ENCODE assay signal across 8 mouse cellular contexts in genomic region chr5:5379870-5380730, GRCm38 (mm10). TPM values are rescaled to one million over a fixed set of nuclear protein-coding genes. Genes with fewer than 3 reads are reported as not detected.
DNase-seq lines count a peak whose midpoint lies in the region; ATAC-seq and TF ChIP-seq lines count a peak whose summit lies in the region.

No protein-coding gene starts in this region.

- peak overlapping the region; percentile 93 for H3K9ac ChIP-seq in forebrain, embryonic 12.5 days
- peak overlapping the region; percentile 87 for H3K9ac ChIP-seq in heart, embryonic 16.5 days (ENCODE audit: low read length)
- H3K9ac ChIP-seq in liver, embryonic 16.5 days (ENCODE audit: low read depth, low read length), result peak overlapping the region; percentile 24; the same call in 1 of the 2 replicates
- H3K9ac ChIP-seq in neural tube, embryonic 12.5 days, result peak overlapping the region; percentile 94

- DNase-seq in 416B (ENCODE audit: low read depth), result peak; percentile 54
- DNase-seq in brain, embryonic 14.5 days (ENCODE audit: low read depth), result peak; percentile 80
- peak; percentile 34 to 68 for DNase-seq in kidney, postnatal 36 days
- DNase-seq in testis, postnatal 14 days (ENCODE audit: low spot score), result peak; percentile 57

- peaks cover 17% of the 10 kb centered on the region for H3K4me1 ChIP-seq in forebrain, embryonic 12.5 days
- peaks cover 20% of the 10 kb centered on the region for H3K4me1 ChIP-seq in heart, embryonic 16.5 days (ENCODE audit: control insufficient read depth, insufficient read depth, low read length)
- no peaks in the 10 kb centered on the region for H3K4me1 ChIP-seq in liver, embryonic 16.5 days (ENCODE audit: control insufficient read depth, low read depth, low read length)
- H3K4me1 ChIP-seq in neural tube, embryonic 12.5 days, result peaks cover 7% of the 10 kb centered on the region; the same call in 1 of the 2 replicates

- TF ChIP-seq CTCF in brain, embryonic 14.5 days (IDR thresholded peaks at IDR 0.05; ENCODE audit: borderline replicate concordance, extremely low read depth, insufficient read depth, insufficient read length), result no peak

- ATAC-seq in forebrain, embryonic 12.5 days (ENCODE audit: low FRiP score), result peak; percentile 93
- peak; percentile 91 for ATAC-seq in heart, embryonic 16.5 days (replicated peaks; ENCODE audit: extremely low read depth, insufficient read depth, low FRiP score)
- ATAC-seq in liver, embryonic 16.5 days (ENCODE audit: low read depth), result peak; percentile 80
- ATAC-seq in neural tube, embryonic 12.5 days (ENCODE audit: low FRiP score, low read depth), result peak; percentile 94

- H3K4me2 ChIP-seq in forebrain, embryonic 12.5 days, result peak overlapping the region; percentile 71
- peak overlapping the region; percentile 92 for H3K4me2 ChIP-seq in heart, embryonic 16.5 days (ENCODE audit: low read depth, low read length)
- H3K4me2 ChIP-seq in liver, embryonic 16.5 days (ENCODE audit: low read depth, low read length), result peak overlapping the region; percentile 48
- peak overlapping the region; percentile 72 for H3K4me2 ChIP-seq in neural tube, embryonic 12.5 days (replicated peaks)

- WGBS in forebrain, embryonic 12.5 days, result under 1% methylated on average over 100 of the region's 128 CpGs
- under 1% methylated on average over 100 of the region's 128 CpGs for WGBS in heart, embryonic 16.5 days
- WGBS in liver, embryonic 16.5 days (ENCODE audit: insufficient replicate concordance), result under 1% methylated on average over 86 of the region's 128 CpGs
- under 1% methylated on average over 86 of the region's 128 CpGs for WGBS in neural tube, embryonic 12.5 days

- TF ChIP-seq POLR2A in brain, embryonic 14.5 days (IDR thresholded peaks at IDR 0.05; ENCODE audit: borderline replicate concordance, extremely low read depth, insufficient read depth, insufficient read length, poor library complexity, severe bottlenecking), result peak; percentile 73

- peak overlapping the region; percentile 95 for H3K27ac ChIP-seq in forebrain, embryonic 12.5 days
- H3K27ac ChIP-seq in heart, embryonic 16.5 days (ENCODE audit: low read length), result peak overlapping the region; percentile 80
- H3K27ac ChIP-seq in liver, embryonic 16.5 days (ENCODE audit: low read length), result no peak overlapping the region
- H3K27ac ChIP-seq in neural tube, embryonic 12.5 days, result peak overlapping the region; percentile 83

- H3K4me3 ChIP-seq in forebrain, embryonic 12.5 days (replicated peaks), result peak overlapping the region; percentile 76
- peak overlapping the region; percentile 90 for H3K4me3 ChIP-seq in heart, embryonic 16.5 days (ENCODE audit: low read length)
- H3K4me3 ChIP-seq in liver, embryonic 16.5 days (ENCODE audit: low read depth, low read length), result peak overlapping the region; percentile 64
- peak overlapping the region; percentile 73 for H3K4me3 ChIP-seq in neural tube, embryonic 12.5 days

- H3K27me3 ChIP-seq in forebrain, embryonic 12.5 days, result 0 out of 2 replicates have a peak, but pooled peaks cover 2% of the 10 kb centered on the region
- no peaks in the 10 kb centered on the region for H3K27me3 ChIP-seq in heart, embryonic 16.5 days (ENCODE audit: control insufficient read depth, insufficient read depth, low read length)
- H3K27me3 ChIP-seq in liver, embryonic 16.5 days (ENCODE audit: control insufficient read depth, insufficient read depth, low read depth, low read length), result peaks cover 26% of the 10 kb centered on the region
- H3K27me3 ChIP-seq in neural tube, embryonic 12.5 days (replicated peaks), result no peaks in the 10 kb centered on the region

- H3K36me3 ChIP-seq in forebrain, embryonic 12.5 days (replicated peaks), result no peaks in the 10 kb centered on the region
- no peaks in the 10 kb centered on the region for H3K36me3 ChIP-seq in heart, embryonic 16.5 days (ENCODE audit: control insufficient read depth, insufficient read depth)
- H3K36me3 ChIP-seq in liver, embryonic 16.5 days (ENCODE audit: control insufficient read depth, insufficient read depth), result no peaks in the 10 kb centered on the region
- no peaks in the 10 kb centered on the region for H3K36me3 ChIP-seq in neural tube, embryonic 12.5 days

- no peaks in the 10 kb centered on the region for H3K9me3 ChIP-seq in forebrain, embryonic 12.5 days
- no peaks in the 10 kb centered on the region for H3K9me3 ChIP-seq in heart, embryonic 16.5 days (replicated peaks; ENCODE audit: control insufficient read depth, low read length)
- no peaks in the 10 kb centered on the region for H3K9me3 ChIP-seq in liver, embryonic 16.5 days (replicated peaks; ENCODE audit: control insufficient read depth, low read length)
- no peaks in the 10 kb centered on the region for H3K9me3 ChIP-seq in neural tube, embryonic 12.5 days

RNA-seq across cellular contexts. Expression of gene Cdk14, which starts 40.0 kb away (rescaled TPM):
- polyA plus RNA-seq in brain, embryonic 14.5 days (2012; rRNA removed), result 19.2 and 33.3 TPM in 2 replicates
- 28.2 and 33.0 TPM in 2 replicates for polyA plus RNA-seq in forebrain, embryonic 12.5 days (2016; fragmentation: Nextera tagmentation; extraction: Ambion mirVana)
- polyA plus RNA-seq in heart, embryonic 16.5 days (2015; fragmentation: Nextera tagmentation; extraction: Ambion mirVana), result 10.6 and 13.7 TPM in 2 replicates
- polyA plus RNA-seq in liver, embryonic 16.5 days (2015; fragmentation: Nextera tagmentation; extraction: Ambion mirVana), result 0.92 and 1.1 TPM in 2 replicates
- polyA plus RNA-seq in neural tube, embryonic 12.5 days (2016; fragmentation: Nextera tagmentation; extraction: Ambion mirVana), result 29.8 and 33.0 TPM in 2 replicates

Comparison
In these comparisons a context has a peak if more than half of its experiments do, and no peak if none do; other contexts are left out.
1. H3K9ac ChIP-seq: peak in every context shown above with its lines; median percentile 94 in neural tube, embryonic 12.5 days; 93 in forebrain, embryonic 12.5 days; 87 in heart, embryonic 16.5 days; 24 in liver, embryonic 16.5 days.